In the genomic region with DNA sequence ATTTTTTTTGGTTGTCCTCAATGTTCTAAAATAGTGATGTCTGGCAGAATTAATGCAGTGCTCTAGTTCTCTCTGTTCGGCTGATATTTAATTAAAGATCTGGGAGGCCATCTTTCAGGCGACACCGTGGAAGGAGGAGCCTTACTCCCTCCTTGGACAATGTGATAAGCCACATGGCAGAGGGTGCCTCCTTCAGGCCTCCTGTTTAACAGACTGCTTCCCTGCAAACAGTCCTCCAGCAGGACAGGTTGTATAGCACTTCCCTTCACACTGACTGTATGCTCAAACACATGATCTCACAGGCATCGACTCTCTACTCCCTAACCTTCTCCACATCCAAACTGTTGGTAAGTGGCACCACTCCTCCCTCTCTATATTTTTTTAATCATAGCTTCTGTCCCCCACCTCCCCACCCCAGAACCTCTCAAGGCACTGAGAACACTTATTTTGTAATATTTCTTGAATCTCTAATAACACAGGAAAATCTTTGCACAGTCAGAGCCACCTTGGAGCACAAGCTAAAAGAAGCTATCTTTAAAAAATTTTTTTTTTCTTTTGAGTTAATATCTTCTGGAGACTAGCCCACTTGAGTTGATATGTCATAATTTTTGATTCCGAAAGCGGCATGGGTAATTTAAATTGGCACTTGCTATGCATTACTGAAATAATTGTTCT, we compare ENCODE assay signal across 8 mouse cellular contexts. TPM values are rescaled to one million over a fixed set of nuclear protein-coding genes. Genes with fewer than 3 reads are reported as not detected.
DNase-seq lines count a peak whose midpoint lies in the region; ATAC-seq and TF ChIP-seq lines count a peak whose summit lies in the region.

No protein-coding gene starts in this region.

- peaks cover 37% of the 10 kb centered on the region for H3K36me3 ChIP-seq in erythroblast, embryonic 14.5 days (ENCODE audit: control insufficient read depth)
- no peaks in the 10 kb centered on the region for H3K36me3 ChIP-seq in hindbrain, postnatal 0 days (ENCODE audit: insufficient read depth, low read length)
- no peaks in the 10 kb centered on the region for H3K36me3 ChIP-seq in liver, postnatal 0 days (replicated peaks; ENCODE audit: insufficient read depth, low read length)

- whole genome bisulfite sequencing in hindbrain, postnatal 0 days: 28% methylated on average over 6 of the region's 6 CpGs
- WGBS in liver, postnatal 0 days (ENCODE audit: insufficient replicate concordance): 38% methylated on average over 6 of the region's 6 CpGs

- peak overlapping the region; percentile 74 for H3K4me2 ChIP-seq in hindbrain, postnatal 0 days (ENCODE audit: low read depth, low read length)
- peak overlapping the region; percentile 92 for H3K4me2 ChIP-seq in liver, postnatal 0 days (ENCODE audit: low read depth, low read length)

- H3K27ac ChIP-seq in hindbrain, postnatal 0 days: no peak overlapping the region
- peak overlapping the region; percentile 53; the same call in 1 of the 2 replicates for H3K27ac ChIP-seq in liver, postnatal 0 days (ENCODE audit: low read depth)

- peaks cover 15% of the 10 kb centered on the region for H3K27me3 ChIP-seq in erythroblast, embryonic 14.5 days (ENCODE audit: control insufficient read depth)
- no peaks in the 10 kb centered on the region for H3K27me3 ChIP-seq in hindbrain, postnatal 0 days (ENCODE audit: insufficient read depth, low read length)
- H3K27me3 ChIP-seq in liver, postnatal 0 days (ENCODE audit: insufficient read depth, low read length): no peaks in the 10 kb centered on the region

- peak; percentile 70 for TF ChIP-seq CTCF in hindbrain, postnatal 0 days (IDR thresholded peaks at IDR 0.05; ENCODE audit: low read depth)
- peak; percentile 78 for TF ChIP-seq CTCF in liver, postnatal 0 days (IDR thresholded peaks at IDR 0.05; ENCODE audit: low read depth)

- no peaks in the 10 kb centered on the region for H3K9me3 ChIP-seq in erythroblast, embryonic 14.5 days (ENCODE audit: control insufficient read depth, low read length)
- H3K9me3 ChIP-seq in hindbrain, postnatal 0 days (ENCODE audit: low read length): no peaks in the 10 kb centered on the region
- no peaks in the 10 kb centered on the region for H3K9me3 ChIP-seq in liver, postnatal 0 days (ENCODE audit: low read length)

- ATAC-seq in hindbrain, postnatal 0 days: peak; percentile 18; the same call in 1 of the 2 replicates
- peak; percentile 18 for ATAC-seq in liver, postnatal 0 days

- peak; percentile 38; the same call in 1 of the 2 replicates for TF ChIP-seq EP300 in liver, postnatal 0 days (IDR thresholded peaks at IDR 0.05; ENCODE audit: low read depth)

- peaks cover 69% of the 10 kb centered on the region for H3K4me1 ChIP-seq in erythroblast, embryonic 14.5 days (ENCODE audit: control insufficient read depth)
- H3K4me1 ChIP-seq in hindbrain, postnatal 0 days (ENCODE audit: insufficient read depth, low read length): 0 out of 2 replicates have a peak, but pooled peaks cover 3% of the 10 kb centered on the region
- peaks cover 19% of the 10 kb centered on the region for H3K4me1 ChIP-seq in liver, postnatal 0 days (ENCODE audit: insufficient read depth)

- peak overlapping the region; percentile 89 for H3K4me3 ChIP-seq in erythroblast, embryonic 14.5 days (replicated peaks)
- peak overlapping the region; percentile 84; the same call in 1 of the 2 replicates for H3K4me3 ChIP-seq in hindbrain, postnatal 0 days (ENCODE audit: low read length)
- H3K4me3 ChIP-seq in liver, postnatal 0 days (ENCODE audit: low read depth, low read length): peak overlapping the region; percentile 92

- H3K9ac ChIP-seq in hindbrain, postnatal 0 days (replicated peaks; ENCODE audit: low read length): peak overlapping the region; percentile 26; the same call in 1 of the 2 replicates
- peak overlapping the region; percentile 97; the same call in 1 of the 2 replicates for H3K9ac ChIP-seq in liver, postnatal 0 days (replicated peaks)

- peak; percentile 19 for DNase-seq in layer of hippocampus, adult 9-11 months
- no peak for DNase-seq in layer of hippocampus, postnatal 25 days (ENCODE audit: extremely low spot score in 1 of 2, low spot score in 1 of 2)
- peak; percentile 70 for DNase-seq in c-Kit-negative CD71-positive TER-119-positive erythroid progenitor cells, embryonic 14.5 days (ENCODE audit: low read depth, low spot score)
- peak; percentile 69 for DNase-seq in hindbrain, postnatal 0 days (ENCODE audit: low spot score)
- peak; percentile 58 for DNase-seq in liver, postnatal 0 days
- peak; percentile 73 for DNase-seq in retina, postnatal 1 day
- DNase-seq in right cerebral cortex, adult 18-20 months: no peak

RNA-seq across cellular contexts. Expression of a gene that starts 3.4 kb away (rescaled TPM):
- total RNA-seq in layer of hippocampus, postnatal 25 days (2021): 10 to 100 TPM; 61.2 to 63.5 TPM
- 0.55 and 0.77 TPM in 2 replicates for polyA plus RNA-seq in erythroblast, embryonic 14.5 days (2012)
- total RNA-seq in hindbrain, postnatal 0 days (2014; rRNA removed): 26.5 and 29.3 TPM in 2 replicates
- polyA plus RNA-seq in hindbrain, postnatal 0 days (2015; fragmentation: Nextera tagmentation; extraction: Ambion mirVana): 26.8 and 30.0 TPM in 2 replicates
- polyA plus RNA-seq in liver, postnatal 0 days (2015; fragmentation: Nextera tagmentation; extraction: Ambion mirVana): 9.6 and 11.2 TPM in 2 replicates

Comparison
In these comparisons a context has a peak if more than half of its experiments do, and no peak if none do; other contexts are left out.
1. DNase-seq: peak in layer of hippocampus, adult 9-11 months (single experiment), c-Kit-negative CD71-positive TER-119-positive erythroid progenitor cells, embryonic 14.5 days (single experiment), hindbrain, postnatal 0 days (single experiment), liver, postnatal 0 days (single experiment) and retina, postnatal 1 day (single experiment); none in layer of hippocampus, postnatal 25 days (0 of 2) and right cerebral cortex, adult 18-20 months (single experiment).
2. Peak in every context shown above with its lines, with median percentiles within 50 percentile points of each other: H3K4me3 ChIP-seq.